Mouse (Mus musculus) hindbrain, embryonic 15.5 days (tissue): Measurements from ENCODE around the gene 4930404N11Rik. TPM values are rescaled to one million over a fixed set of nuclear protein-coding genes. Genes with fewer than 3 reads are reported as not detected.

Source experiments
- microRNA-seq: library from miRNA; unstranded; fragments of <30 nt; microRNA quantifications from one replicate; pipeline ENCODE4, GENCODE M21; 2016
- polyA plus RNA-seq: library from polyadenylated mRNA; unstranded; fragments of >200 nt; fragmentation: Nextera tagmentation; extraction: Ambion mirVana; gene quantifications from 2 replicates; pipeline ENCODE4 v1.2.1, GENCODE M21; 2015

Gene 4930404N11Rik
- polyA plus RNA-seq, 1 experiment from 2014 or later: 1.1 TPM

Small RNA genes lying within 50 kb of the gene (microRNA-seq; reads per million reads assigned to microRNA genes)
- not detected for gene Mir6913

Other genes with a start within 250 kb of the 4930404N11Rik start
- 15.3 and 16.2 TPM in 2 replicates for gene Zbtb7a, start 230.6 kb downstream of the 4930404N11Rik start, polyA plus RNA-seq
- 52.2 and 61.2 TPM in 2 replicates for gene Pias4, start 197.9 kb downstream of the 4930404N11Rik start, polyA plus RNA-seq
- 532 and 536 TPM in 2 replicates for gene Eef2, start 189.2 kb downstream of the 4930404N11Rik start, polyA plus RNA-seq
- 69.7 and 70.1 TPM in 2 replicates for gene Dapk3, start 182.8 kb downstream of the 4930404N11Rik start, polyA plus RNA-seq
- 0.13 and 0.31 TPM in 2 replicates for gene 4930442H23Rik, start 182.0 kb downstream of the 4930404N11Rik start, polyA plus RNA-seq
- gene Nmrk2, start 163.8 kb downstream of the 4930404N11Rik start, polyA plus RNA-seq: 0.10 TPM in 1 of 2 replicates, not detected in the other
- 80.6 and 85.5 TPM in 2 replicates for gene Atcay, start 135.0 kb downstream of the 4930404N11Rik start, polyA plus RNA-seq
- gene Zfr2, start 132.7 kb downstream of the 4930404N11Rik start, polyA plus RNA-seq: 30.3 and 34.0 TPM in 2 replicates
- gene Matk, start 112.9 kb downstream of the 4930404N11Rik start, polyA plus RNA-seq: 43.8 and 49.7 TPM in 2 replicates
- 121 and 144 TPM in 2 replicates for gene Mrpl54, start 98.9 kb downstream of the 4930404N11Rik start, polyA plus RNA-seq
- gene Apba3, start 98.9 kb downstream of the 4930404N11Rik start, polyA plus RNA-seq: 38.3 and 38.6 TPM in 2 replicates
- 5.9 and 6.2 TPM in 2 replicates for gene Tjp3, start 74.2 kb downstream of the 4930404N11Rik start, polyA plus RNA-seq
- gene Pip5k1c, start 72.9 kb downstream of the 4930404N11Rik start, polyA plus RNA-seq: 130 and 151 TPM in 2 replicates
- gene Cactin, start 44.7 kb downstream of the 4930404N11Rik start, polyA plus RNA-seq: 33.8 and 35.1 TPM in 2 replicates
- 4.7 and 5.2 TPM in 2 replicates for gene Tbxa2r, start 37.1 kb downstream of the 4930404N11Rik start, polyA plus RNA-seq
- gene Gipc3, start 22.6 kb downstream of the 4930404N11Rik start, polyA plus RNA-seq: not detected in 2 replicates
- gene Hmg20b, start 15.3 kb downstream of the 4930404N11Rik start, polyA plus RNA-seq: 39.0 and 39.9 TPM in 2 replicates
- gene Mfsd12, start 8.3 kb downstream of the 4930404N11Rik start, polyA plus RNA-seq: 21.0 and 21.1 TPM in 2 replicates
- gene Fzr1, start 12.7 kb upstream of the 4930404N11Rik start, polyA plus RNA-seq: 147 and 152 TPM in 2 replicates
- gene Dohh, start 18.6 kb upstream of the 4930404N11Rik start, polyA plus RNA-seq: 92.2 and 94.0 TPM in 2 replicates
- 6.2 and 6.6 TPM in 2 replicates for gene Gm48551, start 18.6 kb upstream of the 4930404N11Rik start, polyA plus RNA-seq
- 2.1 and 2.7 TPM in 2 replicates for gene Gm48552, start 23.2 kb upstream of the 4930404N11Rik start, polyA plus RNA-seq
- gene Smim24, start 27.2 kb upstream of the 4930404N11Rik start, polyA plus RNA-seq: 1.4 and 1.8 TPM in 2 replicates
- gene Nfic, start 89.8 kb upstream of the 4930404N11Rik start, polyA plus RNA-seq: 26.6 and 28.0 TPM in 2 replicates
- gene Celf5, start 116.9 kb upstream of the 4930404N11Rik start, polyA plus RNA-seq: 70.0 and 77.6 TPM in 2 replicates
- gene Ncln, start 130.6 kb upstream of the 4930404N11Rik start, polyA plus RNA-seq: 66.5 and 72.7 TPM in 2 replicates
- gene S1pr4, start 134.3 kb upstream of the 4930404N11Rik start, polyA plus RNA-seq: 0.83 and 0.86 TPM in 2 replicates
- gene Gna15, start 158.4 kb upstream of the 4930404N11Rik start, polyA plus RNA-seq: 1.1 and 1.2 TPM in 2 replicates
- gene Gna11, start 179.4 kb upstream of the 4930404N11Rik start, polyA plus RNA-seq: 94.3 and 109 TPM in 2 replicates
- gene Aes, start 193.7 kb upstream of the 4930404N11Rik start, polyA plus RNA-seq: 820 and 884 TPM in 2 replicates
- 46.6 and 46.9 TPM in 2 replicates for gene Tle2, start 208.7 kb upstream of the 4930404N11Rik start, polyA plus RNA-seq
- 8.7 and 9.8 TPM in 2 replicates for gene Tle6, start 235.3 kb upstream of the 4930404N11Rik start, polyA plus RNA-seq
- gene BC025920, start 240.5 kb upstream of the 4930404N11Rik start, polyA plus RNA-seq: 1.7 and 2.1 TPM in 2 replicates